ENCODE assay signal across 8 mouse cellular contexts in the genomic region with DNA sequence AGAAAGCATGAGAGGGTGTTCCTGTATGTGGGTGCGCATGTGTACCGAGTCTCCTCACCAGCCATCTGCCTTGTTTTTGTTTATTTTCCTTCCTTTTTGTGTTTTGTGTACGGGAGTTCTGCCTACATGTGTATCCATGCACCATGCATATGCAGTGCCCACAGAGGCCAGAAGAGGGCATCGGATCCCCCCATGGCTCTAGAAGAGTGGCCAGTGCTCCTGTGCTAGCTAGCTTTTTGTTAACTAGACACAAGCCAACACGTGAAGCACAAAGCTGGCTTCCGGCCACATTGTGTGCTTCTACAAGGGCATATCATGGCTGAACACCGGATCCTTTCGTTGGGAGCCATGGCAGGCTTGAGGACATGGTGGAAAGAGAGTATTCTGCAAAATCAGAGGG. TPM values are rescaled to one million over a fixed set of nuclear protein-coding genes. Genes with fewer than 3 reads are reported as not detected.
DNase-seq lines count a peak whose midpoint lies in the region; ATAC-seq and TF ChIP-seq lines count a peak whose summit lies in the region.

No protein-coding gene starts in this region.

- no peaks in the 10 kb centered on the region for H3K9me3 ChIP-seq in heart, embryonic 11.5 days (replicated peaks; ENCODE audit: control insufficient read depth, low read length)
- no peaks in the 10 kb centered on the region for H3K9me3 ChIP-seq in hindbrain, embryonic 14.5 days (ENCODE audit: control insufficient read depth, low read length)

- 38% methylated on average over 8 of the region's 8 CpGs for WGBS in heart, adult 2 months
- WGBS in heart, embryonic 11.5 days (ENCODE audit: insufficient replicate concordance), result 36% methylated on average over 8 of the region's 8 CpGs
- 42% methylated on average over 8 of the region's 8 CpGs for WGBS in thymus, adult 2 months
- WGBS in hindbrain, embryonic 14.5 days, result 33% methylated on average over 8 of the region's 8 CpGs

- no peak for TF ChIP-seq POLR2A in heart, adult 2 months (IDR thresholded peaks at IDR 0.05; ENCODE audit: insufficient read depth, low read depth, low read length)
- no peak for TF ChIP-seq POLR2A in thymus, adult 2 months (IDR thresholded peaks at IDR 0.05; ENCODE audit: control insufficient read depth, extremely low read depth, insufficient read depth, low read length, poor library complexity)

- peak; percentile 23 to 52 for DNase-seq in heart, adult 2 months
- DNase-seq in thymus, adult 2 months, result peak; percentile 64
- DNase-seq in thymus, adult 18-20 months, result no peak
- DNase-seq in cerebellum, adult 8-10 months, result peak; percentile 50
- peak; percentile 68 for DNase-seq in hindbrain, embryonic 14.5 days (ENCODE audit: low spot score)
- DNase-seq in thymus, postnatal 0 days (ENCODE audit: low spot score), result peak; percentile 75

- peak; percentile 78 for TF ChIP-seq CTCF in heart, adult 2 months (IDR thresholded peaks at IDR 0.05)
- TF ChIP-seq CTCF in thymus, adult 2 months (IDR thresholded peaks at IDR 0.05; ENCODE audit: borderline replicate concordance, control insufficient read depth, extremely low read depth, insufficient read depth, low read length, poor library complexity), result peak; percentile 72; the same call in 1 of the 2 replicates

- no peak overlapping the region for H3K27ac ChIP-seq in heart, adult 2 months
- H3K27ac ChIP-seq in heart, embryonic 11.5 days (ENCODE audit: low read depth, low read length), result no peak overlapping the region
- H3K27ac ChIP-seq in thymus, adult 2 months (ENCODE audit: control insufficient read depth, insufficient read depth, low read length), result no peak overlapping the region
- H3K27ac ChIP-seq in hindbrain, embryonic 14.5 days, result no peak overlapping the region

- no peaks in the 10 kb centered on the region for H3K36me3 ChIP-seq in heart, adult 2 months (ENCODE audit: control insufficient read depth, insufficient read depth, low read length)
- H3K36me3 ChIP-seq in heart, embryonic 11.5 days (ENCODE audit: control insufficient read depth, insufficient read depth, low read length), result no peaks in the 10 kb centered on the region
- H3K36me3 ChIP-seq in thymus, adult 2 months (ENCODE audit: control insufficient read depth, insufficient read depth, low read length), result no peaks in the 10 kb centered on the region
- no peaks in the 10 kb centered on the region for H3K36me3 ChIP-seq in hindbrain, embryonic 14.5 days (replicated peaks; ENCODE audit: control insufficient read depth, insufficient read depth)

- intact Hi-C loops in heart, adult 2 months (cut with DNase I), result no loop called here

- H3K4me1 ChIP-seq in heart, adult 2 months (ENCODE audit: control insufficient read depth, insufficient read depth, low read length), result no peaks in the 10 kb centered on the region
- H3K4me1 ChIP-seq in heart, embryonic 11.5 days (ENCODE audit: control insufficient read depth, insufficient read depth, low read length), result no peaks in the 10 kb centered on the region; the same call in 1 of the 2 replicates
- peaks cover 7% of the 10 kb centered on the region for H3K4me1 ChIP-seq in thymus, adult 2 months (replicated peaks; ENCODE audit: control insufficient read depth, insufficient read depth, low read length)
- no peaks in the 10 kb centered on the region for H3K4me1 ChIP-seq in hindbrain, embryonic 14.5 days (replicated peaks; ENCODE audit: control insufficient read depth, insufficient read depth, low read length)

- no peaks in the 10 kb centered on the region for H3K27me3 ChIP-seq in heart, adult 2 months (ENCODE audit: control insufficient read depth, insufficient read depth, low read length)
- no peaks in the 10 kb centered on the region for H3K27me3 ChIP-seq in heart, embryonic 11.5 days (ENCODE audit: control insufficient read depth, insufficient read depth, low read length)
- no peaks in the 10 kb centered on the region for H3K27me3 ChIP-seq in thymus, adult 2 months (ENCODE audit: control insufficient read depth, insufficient read depth, low read length)
- no peaks in the 10 kb centered on the region for H3K27me3 ChIP-seq in hindbrain, embryonic 14.5 days (ENCODE audit: control insufficient read depth, insufficient read depth, low read length)

- H3K9ac ChIP-seq in heart, adult 2 months (ENCODE audit: low read depth, low read length), result no peak overlapping the region
- no peak overlapping the region for H3K9ac ChIP-seq in heart, embryonic 11.5 days (ENCODE audit: low read depth, low read length)
- no peak overlapping the region for H3K9ac ChIP-seq in hindbrain, embryonic 14.5 days

- no peak overlapping the region for H3K4me3 ChIP-seq in heart, adult 2 months
- no peak overlapping the region for H3K4me3 ChIP-seq in heart, embryonic 11.5 days (ENCODE audit: low read depth, low read length)
- no peak overlapping the region for H3K4me3 ChIP-seq in thymus, adult 2 months (ENCODE audit: control insufficient read depth, insufficient read depth, low read length)
- no peak overlapping the region for H3K4me3 ChIP-seq in hindbrain, embryonic 14.5 days (replicated peaks; ENCODE audit: low read length)

- no peak overlapping the region for H3K4me2 ChIP-seq in heart, embryonic 11.5 days
- no peak overlapping the region for H3K4me2 ChIP-seq in hindbrain, embryonic 14.5 days (replicated peaks)

- ATAC-seq in heart, embryonic 11.5 days (replicated peaks; ENCODE audit: insufficient number of reproducible peaks, low FRiP score, low TSS enrichment), result no peak
- ATAC-seq in hindbrain, embryonic 14.5 days (ENCODE audit: low FRiP score), result peak; percentile 65; the same call in 1 of the 2 replicates
- ATAC-seq in megakaryocyte, adult 5-6 weeks (ENCODE audit: poor library complexity, severe bottlenecking), result peak; percentile 67; the same call in 1 of the 2 replicates

- no peaks in the 10 kb centered on the region for H3K79me2 ChIP-seq in heart, adult 2 months (replicated peaks; ENCODE audit: control insufficient read depth, insufficient read depth, low read length)

- no peak for TF ChIP-seq EP300 in heart, adult 2 months (IDR thresholded peaks at IDR 0.05; ENCODE audit: insufficient read depth, low read depth, low read length)

RNA-seq across cellular contexts. Expression of gene Pemt, which starts 24.3 kb away (rescaled TPM):
- total RNA-seq in heart, adult 2 months (2021), result 1 to 10 TPM; 1.9 to 3.2 TPM
- polyA plus RNA-seq in heart, adult 2 months (2012; rRNA removed), result 5.1 and 5.9 TPM in 2 replicates
- 14.9 and 17.6 TPM in 2 replicates for polyA plus RNA-seq in heart, embryonic 11.5 days (2014; fragmentation: Nextera tagmentation; extraction: Ambion mirVana)
- polyA plus RNA-seq in thymus, adult 2 months (2012; rRNA removed), result 10.6 and 10.7 TPM in 2 replicates
- 7.7 and 7.9 TPM in 2 replicates for polyA plus RNA-seq in hindbrain, embryonic 14.5 days (2014; fragmentation: Nextera tagmentation; extraction: Ambion mirVana)
- total RNA-seq in megakaryocyte, adult 5-6 weeks (2015), result 0.98 and 3.2 TPM in 2 replicates
- 0.92 and 2.2 TPM in 2 replicates for total RNA-seq in megakaryocyte, adult 5-6 weeks (2017)
- polyA plus RNA-seq in thymus, postnatal 0 days (2015; fragmentation: Nextera tagmentation; extraction: Ambion mirVana), result 7.0 and 9.2 TPM in 2 replicates

RNA-seq across cellular contexts. Expression of gene Rai1, which starts 34.2 kb away (rescaled TPM):
- total RNA-seq in heart, adult 2 months (2021), result 10 to 100 TPM; 21.8 to 26.5 TPM
- 15.8 and 20.0 TPM in 2 replicates for polyA plus RNA-seq in heart, adult 2 months (2012; rRNA removed)
- polyA plus RNA-seq in heart, embryonic 11.5 days (2014; fragmentation: Nextera tagmentation; extraction: Ambion mirVana), result 20.5 and 24.4 TPM in 2 replicates
- polyA plus RNA-seq in thymus, adult 2 months (2012; rRNA removed), result 205 and 240 TPM in 2 replicates
- 34.1 and 39.1 TPM in 2 replicates for polyA plus RNA-seq in hindbrain, embryonic 14.5 days (2014; fragmentation: Nextera tagmentation; extraction: Ambion mirVana)
- 13.9 and 14.2 TPM in 2 replicates for total RNA-seq in megakaryocyte, adult 5-6 weeks (2015)
- total RNA-seq in megakaryocyte, adult 5-6 weeks (2017), result 7.8 TPM in 2 replicates
- 29.0 and 37.0 TPM in 2 replicates for polyA plus RNA-seq in thymus, postnatal 0 days (2015; fragmentation: Nextera tagmentation; extraction: Ambion mirVana)

Comparison
In these comparisons a context has a peak if more than half of its experiments do, and no peak if none do; other contexts are left out.
1. DNase-seq: peak in heart, adult 2 months (2 of 2), thymus, adult 2 months (single experiment), cerebellum, adult 8-10 months (single experiment), hindbrain, embryonic 14.5 days (single experiment) and thymus, postnatal 0 days (single experiment); none in thymus, adult 18-20 months (0 of 2).